Mouse (Mus musculus) urinary bladder, postnatal 14 days (tissue): Measurements from ENCODE around the gene Kat14.
A peak's percentile ranks its signal among the peaks of the same experiment; 100 is the strongest.

Experiments
- DNase-seq: peaks from one replicate; pipeline ENCODE4 v3.0.0; 2021; ENCODE audit warnings: low spot score

The Kat14 gene

GRCm38 (mm10) chr2:144452364-144453008 lies 83.7 kb downstream of the Kat14 start:
- peak; percentile 85 for DNase-seq
